Mouse (Mus musculus): ENCODE results near the gene Trak1. TPM values are rescaled to one million over a fixed set of nuclear protein-coding genes. Genes with fewer than 3 reads are reported as not detected.
A peak's percentile ranks its signal among the peaks of the same experiment; 100 is the strongest.

Gene Trak1
- polyA plus RNA-seq, 1 experiment from 2014 or later = 12.2 TPM

DNA sequence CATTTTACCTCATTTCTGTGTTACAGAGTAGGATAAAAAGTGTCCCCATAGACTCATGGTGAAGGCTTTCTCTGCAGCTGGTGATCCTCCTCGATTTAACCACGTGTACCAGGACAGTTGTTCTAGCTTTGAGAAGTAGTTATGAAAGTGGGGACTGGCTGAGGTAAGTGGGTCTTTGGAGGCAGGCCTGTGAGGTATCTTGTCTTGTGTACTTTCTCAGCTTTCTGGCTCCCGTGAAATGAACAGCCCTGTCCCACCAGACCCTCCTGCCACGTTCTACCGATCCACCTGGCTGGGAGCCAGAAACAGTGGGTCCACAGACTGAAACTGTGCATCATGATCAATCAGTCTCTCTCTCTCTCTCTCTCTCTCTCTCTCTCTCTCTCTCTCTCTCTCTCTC is 18.1 kb upstream of the Trak1 start:
- H3K36me3 ChIP-seq = peaks cover 10% of the 10 kb centered on the region
- no peaks in the 10 kb centered on the region for H3K9me3 ChIP-seq (replicated peaks)
- H3K4me3 ChIP-seq = no peak overlapping the region
- no peaks in the 10 kb centered on the region for H3K27me3 ChIP-seq (ENCODE audit: low read depth, poor library complexity, severe bottlenecking)
- H3K27ac ChIP-seq = no peak overlapping the region
- peaks cover 15% of the 10 kb centered on the region for H3K4me1 ChIP-seq
- DNase-seq (ENCODE audit: low spot score) = no peak
- 92% methylated on average over 5 of the region's 5 CpGs for WGBS

DNA sequence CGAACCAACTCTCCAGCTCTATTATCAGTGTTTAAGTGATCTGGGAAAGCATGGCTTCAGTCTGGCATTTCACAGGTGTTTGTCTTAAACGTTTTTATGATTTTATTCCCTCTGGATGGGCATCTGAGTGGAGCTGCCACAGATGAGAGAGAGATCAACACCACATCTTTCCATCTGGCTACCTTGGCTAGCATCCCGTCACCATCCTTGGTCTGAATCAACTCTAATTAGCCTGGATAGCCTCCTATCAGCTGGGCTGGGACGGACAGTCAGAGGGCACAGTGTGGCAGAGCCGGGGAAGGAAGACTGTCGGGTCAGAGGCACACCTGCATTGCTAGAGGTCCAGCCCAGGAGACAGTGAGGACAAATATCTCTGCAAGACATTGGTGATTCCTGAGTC is 15.4 kb upstream of the Trak1 start:
- H3K4me1 ChIP-seq = peaks cover 16% of the 10 kb centered on the region
- H3K27ac ChIP-seq = no peak overlapping the region
- no peaks in the 10 kb centered on the region for H3K9me3 ChIP-seq (replicated peaks)
- no peaks in the 10 kb centered on the region for H3K27me3 ChIP-seq (ENCODE audit: low read depth, poor library complexity, severe bottlenecking)
- WGBS = 87% methylated on average over 6 of the region's 6 CpGs
- no peak overlapping the region for H3K4me3 ChIP-seq
- peaks cover 10% of the 10 kb centered on the region for H3K36me3 ChIP-seq
- no peak for DNase-seq (ENCODE audit: low spot score)

DNA sequence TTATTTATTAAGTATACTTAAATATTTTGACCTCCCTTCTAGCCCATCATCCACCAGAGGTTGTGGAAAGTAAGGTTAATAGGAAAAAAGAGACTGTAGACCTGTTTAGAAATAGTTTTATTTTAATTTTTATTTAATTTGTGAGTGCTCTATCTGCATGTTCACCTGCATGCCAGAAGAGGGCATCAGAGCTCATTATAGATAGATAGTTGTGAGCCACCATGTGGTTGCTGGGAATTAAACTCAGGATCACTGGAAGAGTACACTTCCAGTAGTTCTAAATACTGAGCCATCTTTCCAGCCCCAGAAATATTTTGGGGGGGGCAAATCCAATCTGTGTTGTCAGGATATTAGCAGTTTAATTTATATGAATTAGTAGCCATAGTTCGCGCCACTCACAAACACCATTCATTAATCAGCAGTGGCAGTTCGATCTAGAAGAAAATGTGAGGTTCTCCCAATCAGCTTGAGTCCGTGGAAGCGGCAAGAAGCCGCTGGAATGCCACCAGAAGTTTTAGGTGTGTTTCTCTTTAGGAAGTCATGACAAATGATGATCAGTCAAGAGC is 13.6 kb upstream of the Trak1 start:
- Histone ChIP-seq H3K9me3 (replicated peaks) (no peaks in the 10 kb centered on the region), H3K27ac (no peak overlapping the region), H3K4me3 (no peak overlapping the region), H3K36me3 (peaks cover 10% of the 10 kb centered on the region), H3K27me3 (ENCODE audit: low read depth, poor library complexity, severe bottlenecking) (no peaks in the 10 kb centered on the region), H3K4me1 (peaks cover 6% of the 10 kb centered on the region)
- 96% methylated on average over 6 of the region's 6 CpGs for WGBS
- no peak for DNase-seq (ENCODE audit: low spot score)

GRCm38 (mm10) chr9:121284422-121284821 is 12.9 kb upstream of the Trak1 start:
- Histone ChIP-seq H3K36me3 (peaks cover 7% of the 10 kb centered on the region), H3K9me3 (replicated peaks) (no peaks in the 10 kb centered on the region), H3K4me1 (peaks cover 6% of the 10 kb centered on the region), H3K4me3 (no peak overlapping the region), H3K27me3 (ENCODE audit: low read depth, poor library complexity, severe bottlenecking) (no peaks in the 10 kb centered on the region), H3K27ac (no peak overlapping the region)
- DNase-seq (ENCODE audit: low spot score) = no peak
- 87% methylated on average over 3 of the region's 3 CpGs for WGBS

GRCm38 (mm10) chr9:121285341-121286324 is 11.7 kb upstream of the Trak1 start:
- Histone ChIP-seq H3K9me3 (replicated peaks) (no peaks in the 10 kb centered on the region), H3K27ac (peak overlapping the region; percentile 82), H3K4me3 (peak overlapping the region; percentile 52), H3K36me3 (peaks cover 5% of the 10 kb centered on the region), H3K27me3 (ENCODE audit: low read depth, poor library complexity, severe bottlenecking) (no peaks in the 10 kb centered on the region), H3K4me1 (peaks cover 6% of the 10 kb centered on the region)
- 27% methylated on average over 29 of the region's 29 CpGs for WGBS
- DNase-seq (ENCODE audit: low spot score) = peak; percentile 65

- Histone ChIP-seq H3K27me3 (ENCODE audit: low read depth, poor library complexity, severe bottlenecking) (no peaks in the 10 kb centered on the region), H3K36me3 (peaks cover 5% of the 10 kb centered on the region), H3K9me3 (replicated peaks) (no peaks in the 10 kb centered on the region), H3K4me1 (peaks cover 6% of the 10 kb centered on the region), H3K27ac (peak overlapping the region; percentile 82), H3K4me3 (peak overlapping the region; percentile 52)
- WGBS = 83% methylated on average over 3 of the region's 3 CpGs
- no peak for DNase-seq (ENCODE audit: low spot score)
These were observed 10.9 kb upstream of the Trak1 start for GRCm38 (mm10) chr9:121286325-121286901.

DNA sequence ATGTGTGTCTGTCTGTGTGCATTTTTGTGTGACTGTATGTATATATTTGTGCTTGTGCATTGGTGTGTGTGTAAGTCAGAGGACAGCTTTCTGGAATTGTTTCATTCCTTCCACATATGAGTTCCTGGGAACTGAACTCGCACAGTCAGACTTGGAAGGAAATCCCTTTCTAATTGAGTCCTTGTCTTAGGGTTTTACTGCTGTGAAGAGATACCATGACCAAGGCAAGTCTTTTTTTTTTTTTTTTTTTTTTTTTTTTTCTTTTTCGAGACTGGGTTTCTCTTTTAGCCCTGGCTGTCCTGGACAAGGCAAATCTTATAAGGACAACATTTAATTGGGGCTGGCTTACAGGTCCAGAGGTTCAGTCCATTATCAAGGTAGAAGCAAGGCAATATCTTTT is 6.0 kb upstream of the Trak1 start:
- WGBS = 81% methylated on average over 2 of the region's 2 CpGs
- H3K27me3 ChIP-seq (ENCODE audit: low read depth, poor library complexity, severe bottlenecking) = peaks cover 26% of the 10 kb centered on the region
- H3K9me3 ChIP-seq (replicated peaks) = no peaks in the 10 kb centered on the region
- H3K4me1 ChIP-seq = peaks cover 2% of the 10 kb centered on the region
- no peak overlapping the region for H3K4me3 ChIP-seq
- DNase-seq (ENCODE audit: low spot score) = no peak
- H3K27ac ChIP-seq = no peak overlapping the region
- H3K36me3 ChIP-seq = no peaks in the 10 kb centered on the region

GRCm38 (mm10) chr9:121293187-121293586 is 4.1 kb upstream of the Trak1 start:
- peaks cover 36% of the 10 kb centered on the region for H3K27me3 ChIP-seq (ENCODE audit: low read depth, poor library complexity, severe bottlenecking)
- no peaks in the 10 kb centered on the region for H3K36me3 ChIP-seq
- whole genome bisulfite sequencing = 85% methylated on average over 7 of the region's 7 CpGs
- H3K27ac ChIP-seq = no peak overlapping the region
- no peak overlapping the region for H3K4me3 ChIP-seq
- no peak for DNase-seq (ENCODE audit: low spot score)
- H3K9me3 ChIP-seq (replicated peaks) = no peaks in the 10 kb centered on the region
- peaks cover 14% of the 10 kb centered on the region for H3K4me1 ChIP-seq

GRCm38 (mm10) chr9:121295221-121295620 is 2.1 kb upstream of the Trak1 start:
- 83% methylated on average over 7 of the region's 7 CpGs for WGBS
- Histone ChIP-seq H3K27ac (no peak overlapping the region), H3K9me3 (replicated peaks) (no peaks in the 10 kb centered on the region), H3K27me3 (ENCODE audit: low read depth, poor library complexity, severe bottlenecking) (peaks cover 46% of the 10 kb centered on the region), H3K36me3 (no peaks in the 10 kb centered on the region), H3K4me3 (no peak overlapping the region), H3K4me1 (peaks cover 34% of the 10 kb centered on the region)
- no peak for DNase-seq (ENCODE audit: low spot score)

GRCm38 (mm10) chr9:121298065-121298398 is 730 bp downstream of the Trak1 start:
- Histone ChIP-seq H3K27ac (peak overlapping the region; percentile 92), H3K27me3 (ENCODE audit: low read depth, poor library complexity, severe bottlenecking) (peaks cover 46% of the 10 kb centered on the region)
- WGBS = 5% methylated on average over 7 of the region's 7 CpGs

GRCm38 (mm10) chr9:121298411-121299091 is 1.2 kb downstream of the Trak1 start:
- no peak for DNase-seq (ENCODE audit: low spot score)
- H3K36me3 ChIP-seq = no peaks in the 10 kb centered on the region
- H3K27ac ChIP-seq = peak overlapping the region; percentile 92; the same call in 1 of the 2 replicates
- peak overlapping the region; percentile 92 for H3K4me3 ChIP-seq
- H3K27me3 ChIP-seq (ENCODE audit: low read depth, poor library complexity, severe bottlenecking) = peaks cover 46% of the 10 kb centered on the region
- H3K9me3 ChIP-seq (replicated peaks) = no peaks in the 10 kb centered on the region
- 51% methylated on average over 15 of the region's 15 CpGs for WGBS
- peaks cover 50% of the 10 kb centered on the region for H3K4me1 ChIP-seq

More at GRCm38 (mm10) chr9:121298065-121298398, 730 bp downstream of the Trak1 start:
- Histone ChIP-seq H3K9me3 (replicated peaks) (no peaks in the 10 kb centered on the region), H3K36me3 (no peaks in the 10 kb centered on the region), H3K4me3 (peak overlapping the region; percentile 92), H3K4me1 (peaks cover 47% of the 10 kb centered on the region)
- no peak for DNase-seq (ENCODE audit: low spot score)

DNA sequence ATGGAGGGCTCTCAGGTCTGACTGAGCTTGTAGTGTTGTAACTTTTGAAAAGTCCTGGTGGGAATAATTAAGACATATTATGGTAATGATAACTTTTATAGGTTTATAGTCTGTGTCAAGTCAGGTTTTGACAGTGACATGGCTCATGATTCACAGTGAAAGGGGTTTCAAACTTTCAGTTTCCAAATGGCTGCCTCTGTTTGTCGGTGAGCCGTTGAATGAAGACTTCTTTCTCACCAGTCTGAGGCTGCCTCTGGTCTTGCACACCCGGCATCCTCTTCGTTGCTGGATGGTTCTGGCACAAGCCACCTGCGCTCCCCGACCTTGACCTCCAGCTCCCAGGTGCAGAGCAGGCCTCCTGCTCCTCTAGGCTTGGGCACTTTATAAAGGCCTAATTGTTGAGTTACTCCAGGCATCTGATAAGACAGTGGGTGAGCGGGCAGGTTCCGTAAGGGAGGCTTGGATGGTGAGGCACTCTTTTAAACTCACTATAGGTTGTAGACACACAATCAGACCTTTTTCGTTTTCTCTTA is 2.0 kb downstream of the Trak1 start:
- 87% methylated on average over 9 of the region's 9 CpGs for WGBS
- H3K36me3 ChIP-seq = no peaks in the 10 kb centered on the region
- no peaks in the 10 kb centered on the region for H3K9me3 ChIP-seq (replicated peaks)
- peaks cover 53% of the 10 kb centered on the region for H3K4me1 ChIP-seq
- H3K27ac ChIP-seq = no peak overlapping the region
- H3K4me3 ChIP-seq = peak overlapping the region; percentile 92; the same call in 1 of the 2 replicates
- H3K27me3 ChIP-seq (ENCODE audit: low read depth, poor library complexity, severe bottlenecking) = peaks cover 40% of the 10 kb centered on the region
- DNase-seq (ENCODE audit: low spot score) = no peak
